Mouse (Mus musculus): Measurements from ENCODE around the gene Stmn1. TPM values are rescaled to one million over a fixed set of nuclear protein-coding genes. Genes with fewer than 3 reads are reported as not detected.

The Stmn1 gene
- polyA plus RNA-seq, 1 experiment = 293 TPM

DNA sequence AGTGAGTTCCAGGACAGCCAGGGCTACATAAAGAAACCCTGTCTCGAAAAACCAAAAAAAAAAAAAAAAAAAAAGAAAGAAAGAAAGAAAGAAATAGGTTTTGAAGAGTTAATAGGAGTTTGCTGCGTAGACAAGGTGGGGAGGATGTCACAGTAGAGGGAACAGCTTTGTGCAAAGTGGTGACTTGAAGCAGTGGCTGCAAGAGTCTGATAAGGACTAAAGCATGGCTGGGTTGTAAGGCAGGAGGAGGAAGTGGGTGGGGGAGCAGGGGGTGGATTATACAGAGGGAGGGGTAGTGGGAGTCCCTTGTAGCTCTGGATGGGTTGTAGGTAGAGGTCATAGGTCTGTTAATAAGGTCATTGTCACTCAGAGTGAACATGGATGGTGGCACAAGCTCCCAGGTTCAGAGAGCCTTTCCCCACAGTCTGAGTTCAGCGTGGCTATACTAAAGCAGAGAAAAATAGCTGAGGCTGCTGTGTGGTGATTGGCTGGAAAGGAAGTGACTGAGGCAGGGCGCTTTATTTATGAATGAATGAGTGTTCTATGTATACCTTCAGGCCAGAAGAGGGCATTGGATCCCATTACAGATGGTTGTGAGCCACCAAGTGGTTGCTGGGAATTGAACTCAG, 38.0 kb downstream of the Stmn1 start:
- no peak overlapping the region for H3K4me3 ChIP-seq (ENCODE audit: insufficient read depth, low read length)
- TF ChIP-seq CTCF (IDR thresholded peaks at IDR 0.05; ENCODE audit: borderline replicate concordance, insufficient read depth, low read length) = no peak
- TF ChIP-seq POLR2A (IDR thresholded peaks at IDR 0.05; ENCODE audit: low read depth, low read length) = no peak
- no peaks in the 10 kb centered on the region for H3K4me1 ChIP-seq (ENCODE audit: control insufficient read depth, insufficient read depth, low read length)
- H3K27ac ChIP-seq (ENCODE audit: insufficient read depth, low read length) = no peak overlapping the region

DNA sequence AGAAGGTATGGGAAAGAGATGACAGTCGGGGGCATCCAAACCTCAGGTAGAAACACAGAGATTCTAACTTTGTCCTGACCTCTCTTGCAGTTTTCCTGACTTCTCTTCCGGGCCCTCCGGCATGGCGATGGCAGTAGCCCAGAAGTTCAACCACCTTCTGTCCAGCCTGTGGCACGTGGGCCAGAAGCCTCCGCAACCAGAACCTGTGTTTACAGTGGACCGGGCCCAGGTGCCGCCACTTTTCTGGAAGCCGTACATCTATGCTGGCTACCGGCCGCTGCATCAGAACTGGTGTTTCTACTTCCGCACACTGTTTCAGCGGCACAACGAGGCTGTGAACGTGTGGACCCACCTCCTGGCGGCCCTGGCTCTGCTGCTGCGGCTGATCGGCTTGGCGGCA, 38.6 kb downstream of the Stmn1 start:
- no peak overlapping the region for H3K27ac ChIP-seq (ENCODE audit: insufficient read depth, low read length)
- TF ChIP-seq CTCF (IDR thresholded peaks at IDR 0.05; ENCODE audit: borderline replicate concordance, insufficient read depth, low read length) (no peak), POLR2A (IDR thresholded peaks at IDR 0.05; ENCODE audit: low read depth, low read length) (no peak)
- no peaks in the 10 kb centered on the region for H3K4me1 ChIP-seq (ENCODE audit: control insufficient read depth, insufficient read depth, low read length)
- H3K4me3 ChIP-seq (ENCODE audit: insufficient read depth, low read length) = no peak overlapping the region

DNA sequence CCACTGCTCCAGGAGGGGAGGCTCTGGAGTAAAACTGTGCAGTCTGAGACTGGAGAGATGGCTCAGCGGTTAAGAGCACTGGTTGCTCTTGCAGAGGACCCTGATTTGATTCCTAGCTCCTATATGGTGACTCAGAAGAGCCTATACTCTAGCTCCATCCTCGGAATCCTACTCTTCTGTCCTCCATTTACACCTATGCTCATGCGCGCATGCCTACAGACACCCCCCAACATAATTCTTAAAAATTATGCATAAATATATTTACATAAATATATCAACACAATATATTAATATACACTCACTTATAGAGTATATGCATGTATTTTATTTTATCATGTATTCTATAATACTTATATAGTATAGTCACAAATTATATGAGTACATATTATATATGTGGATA, 42.3 kb downstream of the Stmn1 start:
- Histone ChIP-seq H3K27ac (ENCODE audit: insufficient read depth, low read length) (no peak overlapping the region), H3K4me1 (ENCODE audit: control insufficient read depth, insufficient read depth, low read length) (no peaks in the 10 kb centered on the region), H3K4me3 (ENCODE audit: insufficient read depth, low read length) (no peak overlapping the region)
- TF ChIP-seq CTCF (IDR thresholded peaks at IDR 0.05; ENCODE audit: borderline replicate concordance, insufficient read depth, low read length) (no peak), POLR2A (IDR thresholded peaks at IDR 0.05; ENCODE audit: low read depth, low read length) (no peak)

DNA sequence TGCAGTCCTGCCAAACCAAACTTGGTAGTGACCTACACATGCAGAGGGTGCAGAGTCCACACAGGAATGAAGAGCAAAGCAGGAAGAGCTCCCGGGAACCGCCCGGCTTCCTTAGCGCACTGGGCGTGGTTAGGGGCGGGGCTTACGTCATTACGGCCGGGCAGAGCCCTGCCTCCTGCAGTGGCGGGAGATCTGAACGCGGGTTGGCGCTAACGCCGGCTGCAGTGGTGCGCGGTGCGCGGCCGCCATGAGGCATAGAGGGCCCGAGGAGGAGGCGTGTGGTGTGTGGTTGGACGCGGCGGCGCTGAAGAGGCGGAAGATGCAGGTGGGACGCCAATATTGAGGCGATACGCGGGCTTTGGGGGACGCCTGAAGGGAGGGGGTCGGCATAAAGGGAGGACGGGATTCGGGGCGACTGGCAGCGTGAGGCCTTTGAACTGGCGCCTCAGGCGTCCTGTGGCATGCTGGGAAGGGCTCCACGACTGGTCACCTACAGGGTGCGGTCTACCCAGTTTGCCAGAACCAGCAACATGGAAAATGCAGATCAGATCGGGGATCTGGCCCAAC, 42.8 kb downstream of the Stmn1 start, which contains the start of gene Aunip:
TSS of gene Aunip (plus strand) at position 155 of the 567 bp plus-strand sequence.
- Histone ChIP-seq H3K4me3 (ENCODE audit: insufficient read depth, low read length) (peak within 1 kb of the TSS; percentile 68), H3K27ac (ENCODE audit: insufficient read depth, low read length) (no peak within 1 kb of the TSS), H3K4me1 (ENCODE audit: control insufficient read depth, insufficient read depth, low read length) (no peaks in the 10 kb centered on the region)
- peak; percentile 67 for TF ChIP-seq POLR2A (IDR thresholded peaks at IDR 0.05; ENCODE audit: low read depth, low read length)
- no peak for TF ChIP-seq CTCF (IDR thresholded peaks at IDR 0.05; ENCODE audit: borderline replicate concordance, insufficient read depth, low read length)

DNA sequence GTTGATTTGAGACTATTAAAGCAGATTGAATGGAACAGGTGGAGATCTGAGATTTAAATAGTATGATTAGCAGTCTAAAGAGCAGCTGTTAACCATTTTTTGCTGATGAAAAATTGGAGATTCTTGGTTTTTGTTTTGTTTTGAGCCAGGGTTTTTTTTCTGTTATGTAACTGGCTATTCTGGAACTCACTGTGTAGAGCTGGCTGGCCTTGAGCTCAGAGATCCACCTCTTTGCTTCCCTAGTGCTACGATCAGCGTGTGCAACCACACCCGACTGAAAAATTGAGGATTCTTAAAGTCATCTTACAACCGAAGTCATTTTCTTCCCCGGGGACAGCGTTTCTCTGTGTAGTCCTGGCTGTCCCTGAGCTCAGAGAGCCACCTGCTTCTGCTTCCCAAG, 43.6 kb downstream of the Stmn1 start:
- Histone ChIP-seq H3K27ac (ENCODE audit: insufficient read depth, low read length) (no peak overlapping the region), H3K4me3 (ENCODE audit: insufficient read depth, low read length) (peak overlapping the region; percentile 32), H3K4me1 (ENCODE audit: control insufficient read depth, insufficient read depth, low read length) (no peaks in the 10 kb centered on the region)
- TF ChIP-seq POLR2A (IDR thresholded peaks at IDR 0.05; ENCODE audit: low read depth, low read length) (no peak), CTCF (IDR thresholded peaks at IDR 0.05; ENCODE audit: borderline replicate concordance, insufficient read depth, low read length) (no peak)

DNA sequence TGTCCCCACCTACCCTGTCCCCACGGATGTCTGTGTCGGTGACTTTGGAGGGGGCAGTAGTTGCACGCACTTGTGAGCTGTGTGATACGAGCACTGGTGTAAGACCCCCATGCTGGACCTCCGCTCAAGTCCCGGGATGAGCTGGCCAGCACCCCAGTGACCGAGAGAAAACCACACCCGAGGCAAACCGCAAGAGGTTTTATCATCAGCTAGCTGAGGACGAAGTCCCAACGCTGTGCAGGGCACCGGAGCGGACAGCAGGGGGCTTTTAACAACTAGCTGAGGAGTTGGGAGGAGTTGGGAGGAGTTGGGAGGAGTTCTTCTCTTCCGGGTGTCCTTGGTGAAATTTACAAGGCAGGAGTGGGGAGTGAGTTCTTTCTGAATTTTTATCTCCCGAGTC, 44.7 kb downstream of the Stmn1 start:
- no peak overlapping the region for H3K27ac ChIP-seq (ENCODE audit: insufficient read depth, low read length)
- H3K4me3 ChIP-seq (ENCODE audit: insufficient read depth, low read length) = peak overlapping the region; percentile 5
- TF ChIP-seq CTCF (IDR thresholded peaks at IDR 0.05; ENCODE audit: borderline replicate concordance, insufficient read depth, low read length) = no peak
- no peak for TF ChIP-seq POLR2A (IDR thresholded peaks at IDR 0.05; ENCODE audit: low read depth, low read length)
- H3K4me1 ChIP-seq (ENCODE audit: control insufficient read depth, insufficient read depth, low read length) = peaks cover 7% of the 10 kb centered on the region; the same call in 1 of the 2 replicates

DNA sequence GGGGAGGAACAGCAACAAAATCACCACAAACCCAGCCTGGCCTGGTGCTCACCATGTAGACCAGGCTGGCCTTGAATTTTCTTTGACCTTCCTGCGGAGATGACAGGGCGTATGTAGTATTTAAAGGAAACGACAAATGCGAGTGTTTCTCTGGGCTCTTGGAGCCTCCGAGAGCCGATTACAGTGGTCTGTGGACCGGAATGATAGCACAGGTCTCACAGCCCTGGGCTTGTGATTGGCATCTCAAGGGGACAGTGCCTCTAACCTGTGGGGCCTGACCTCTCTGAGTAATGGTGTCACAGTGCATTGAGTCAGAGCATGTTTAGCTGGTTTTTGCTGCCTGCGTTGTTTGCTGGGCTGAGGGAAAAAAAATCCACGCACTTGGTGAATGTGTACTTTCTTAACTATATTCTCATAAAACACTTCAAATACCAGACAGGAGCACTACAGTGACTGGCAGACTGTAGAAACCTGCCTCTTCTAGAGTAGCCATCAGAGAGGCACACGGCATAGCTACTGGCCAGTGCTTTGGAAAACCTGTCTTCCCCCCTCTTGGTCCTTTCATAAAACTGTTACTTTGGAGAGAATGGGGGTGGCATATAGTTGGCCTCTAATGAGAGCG, 46.3 kb downstream of the Stmn1 start:
- Histone ChIP-seq H3K4me1 (ENCODE audit: control insufficient read depth, insufficient read depth, low read length) (peaks cover 7% of the 10 kb centered on the region; the same call in 1 of the 2 replicates), H3K4me3 (ENCODE audit: insufficient read depth, low read length) (no peak overlapping the region), H3K27ac (ENCODE audit: insufficient read depth, low read length) (no peak overlapping the region)
- TF ChIP-seq POLR2A (IDR thresholded peaks at IDR 0.05; ENCODE audit: low read depth, low read length) = no peak
- no peak for TF ChIP-seq CTCF (IDR thresholded peaks at IDR 0.05; ENCODE audit: borderline replicate concordance, insufficient read depth, low read length)

DNA sequence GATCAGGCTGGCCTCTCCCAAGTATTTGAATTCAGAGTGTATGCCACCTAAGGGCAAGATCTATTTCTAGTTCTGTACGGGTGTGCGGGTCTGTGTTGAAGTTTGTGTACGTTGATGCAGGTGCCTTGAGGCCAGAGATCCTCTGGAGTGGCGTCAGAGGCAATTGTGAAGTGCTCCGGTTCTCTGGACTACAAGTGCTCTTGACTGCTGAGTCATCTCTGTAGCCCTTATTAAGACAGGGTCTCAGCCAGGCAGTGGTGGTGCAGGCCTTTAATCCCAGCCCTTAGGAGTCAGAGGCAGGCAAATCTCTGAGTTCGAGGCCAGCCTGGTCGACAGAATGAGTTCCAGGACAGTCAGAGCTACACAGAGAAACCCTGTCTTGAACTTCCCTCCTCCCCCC, 47.5 kb downstream of the Stmn1 start:
- Histone ChIP-seq H3K27ac (ENCODE audit: insufficient read depth, low read length) (no peak overlapping the region), H3K4me1 (ENCODE audit: control insufficient read depth, insufficient read depth, low read length) (peaks cover 7% of the 10 kb centered on the region; the same call in 1 of the 2 replicates), H3K4me3 (ENCODE audit: insufficient read depth, low read length) (no peak overlapping the region)
- TF ChIP-seq CTCF (IDR thresholded peaks at IDR 0.05; ENCODE audit: borderline replicate concordance, insufficient read depth, low read length) = no peak
- TF ChIP-seq POLR2A (IDR thresholded peaks at IDR 0.05; ENCODE audit: low read depth, low read length) = no peak

DNA sequence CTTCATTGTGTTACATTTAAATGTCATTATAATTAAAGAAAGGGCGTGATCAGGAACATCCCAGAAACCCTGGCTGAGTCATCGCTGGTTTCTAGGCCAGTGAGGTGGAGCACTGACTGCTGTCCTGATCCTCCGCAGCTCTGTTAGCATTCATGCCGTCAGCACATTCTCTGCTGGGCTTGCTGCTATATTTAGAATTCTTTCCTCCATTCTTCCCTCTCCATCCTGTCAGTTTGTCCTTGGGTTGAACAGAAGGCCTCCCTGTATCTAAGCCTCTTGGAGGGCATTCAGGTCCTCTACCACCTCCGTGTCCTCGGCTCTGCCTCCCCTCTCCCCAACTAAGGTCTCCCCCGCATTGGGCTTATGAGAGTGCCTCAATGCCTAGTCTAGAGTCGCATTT, 48.9 kb downstream of the Stmn1 start:
- TF ChIP-seq POLR2A (IDR thresholded peaks at IDR 0.05; ENCODE audit: low read depth, low read length) = no peak
- no peak for TF ChIP-seq CTCF (IDR thresholded peaks at IDR 0.05; ENCODE audit: borderline replicate concordance, insufficient read depth, low read length)
- Histone ChIP-seq H3K4me1 (ENCODE audit: control insufficient read depth, insufficient read depth, low read length) (peaks cover 7% of the 10 kb centered on the region; the same call in 1 of the 2 replicates), H3K4me3 (ENCODE audit: insufficient read depth, low read length) (no peak overlapping the region), H3K27ac (ENCODE audit: insufficient read depth, low read length) (peak overlapping the region; percentile 88)

DNA sequence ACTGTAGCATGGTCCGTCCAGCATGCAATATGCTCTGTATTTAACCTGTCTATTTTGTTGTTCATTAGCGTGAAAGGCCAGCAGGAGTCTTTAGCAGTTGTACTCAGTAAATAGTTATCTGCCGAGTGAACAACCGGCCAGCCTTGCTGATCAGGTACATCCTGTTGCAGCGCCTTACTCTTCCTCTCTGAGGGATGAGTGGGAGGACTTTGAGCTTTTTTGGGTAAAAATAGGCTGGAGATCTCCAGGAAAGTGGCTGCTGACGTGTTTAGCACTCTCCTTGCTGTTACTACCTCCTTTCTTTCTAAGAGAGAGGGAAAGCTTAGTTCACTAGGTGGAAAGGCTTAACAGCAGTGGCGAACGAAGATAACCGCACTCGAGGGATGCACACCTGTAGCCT, 49.6 kb downstream of the Stmn1 start:
- Histone ChIP-seq H3K4me3 (ENCODE audit: insufficient read depth, low read length) (no peak overlapping the region), H3K4me1 (ENCODE audit: control insufficient read depth, insufficient read depth, low read length) (peaks cover 7% of the 10 kb centered on the region; the same call in 1 of the 2 replicates), H3K27ac (ENCODE audit: insufficient read depth, low read length) (peak overlapping the region; percentile 88; the same call in 1 of the 2 replicates)
- TF ChIP-seq CTCF (IDR thresholded peaks at IDR 0.05; ENCODE audit: borderline replicate concordance, insufficient read depth, low read length) (no peak), POLR2A (IDR thresholded peaks at IDR 0.05; ENCODE audit: low read depth, low read length) (no peak)
